ENCODE assay signal across 8 mouse cellular contexts in genomic region chr5:110363822-110364545, GRCm38 (mm10). TPM values are rescaled to one million over a fixed set of nuclear protein-coding genes. Genes with fewer than 3 reads are reported as not detected.
DNase-seq lines count a peak whose midpoint lies in the region; ATAC-seq and TF ChIP-seq lines count a peak whose summit lies in the region.

No protein-coding gene starts in this region.

- 47% methylated on average over 11 of the region's 11 CpGs for WGBS in forebrain, embryonic 13.5 days
- 56% methylated on average over 11 of the region's 11 CpGs for WGBS in liver, embryonic 13.5 days (ENCODE audit: insufficient replicate concordance)

- H3K36me3 ChIP-seq in E14TG2a.4 (ENCODE audit: insufficient read depth, low read length), result peaks cover 41% of the 10 kb centered on the region
- peaks cover 61% of the 10 kb centered on the region for H3K36me3 ChIP-seq in forebrain, embryonic 13.5 days (ENCODE audit: poor library complexity, severe bottlenecking)
- H3K36me3 ChIP-seq in liver, embryonic 13.5 days, result peaks cover 8% of the 10 kb centered on the region

- no peaks in the 10 kb centered on the region for H3K9me3 ChIP-seq in E14TG2a.4 (ENCODE audit: low read length)
- H3K9me3 ChIP-seq in forebrain, embryonic 13.5 days (replicated peaks), result no peaks in the 10 kb centered on the region
- H3K9me3 ChIP-seq in liver, embryonic 13.5 days (replicated peaks), result no peaks in the 10 kb centered on the region

- peaks cover 5% of the 10 kb centered on the region; the same call in 1 of the 2 replicates for H3K27me3 ChIP-seq in E14TG2a.4 (ENCODE audit: insufficient read depth, low read length)
- H3K27me3 ChIP-seq in forebrain, embryonic 13.5 days, result peaks cover 4% of the 10 kb centered on the region; the same call in 1 of the 2 replicates
- H3K27me3 ChIP-seq in liver, embryonic 13.5 days, result peaks cover 24% of the 10 kb centered on the region

- DNase-seq in embryo, embryonic 10 days (ENCODE audit: low spot score), result peak; percentile 36
- DNase-seq in embryo, embryonic 9.5 days (ENCODE audit: extremely low spot score), result no peak
- no peak for DNase-seq in liver, embryonic 13.5 days
- DNase-seq in urinary bladder, postnatal 10 days (ENCODE audit: low spot score), result no peak
- DNase-seq in spleen, postnatal 4 days (ENCODE audit: low spot score in 2 of 2), result no peak

- peak overlapping the region; percentile 86 for H3K4me3 ChIP-seq in E14TG2a.4 (replicated peaks; ENCODE audit: low read length)
- peak overlapping the region; percentile 45; the same call in 1 of the 2 replicates for H3K4me3 ChIP-seq in forebrain, embryonic 13.5 days
- peak overlapping the region; percentile 55 for H3K4me3 ChIP-seq in liver, embryonic 13.5 days (replicated peaks)

- TF ChIP-seq CTCF in E14TG2a.4 (conservative IDR thresholded peaks at IDR 0.05; ENCODE audit: low read length), result no peak; the same call in 1 of the 2 replicates

- ATAC-seq in forebrain, embryonic 13.5 days, result no peak
- ATAC-seq in liver, embryonic 13.5 days (ENCODE audit: low read depth), result no peak
- no peak for ATAC-seq in CD4-positive, CD25-positive, alpha-beta regulatory T cell, adult 4 months

- H3K27ac ChIP-seq in forebrain, embryonic 13.5 days, result no peak overlapping the region
- no peak overlapping the region for H3K27ac ChIP-seq in liver, embryonic 13.5 days

- H3K9ac ChIP-seq in forebrain, embryonic 13.5 days, result peak overlapping the region; percentile 68
- H3K9ac ChIP-seq in liver, embryonic 13.5 days, result peak overlapping the region; percentile 37; the same call in 1 of the 2 replicates

- peak overlapping the region; percentile 77 for H3K4me2 ChIP-seq in forebrain, embryonic 13.5 days
- H3K4me2 ChIP-seq in liver, embryonic 13.5 days, result peak overlapping the region; percentile 77

- H3K4me1 ChIP-seq in E14TG2a.4 (replicated peaks; ENCODE audit: low read depth, low read length), result peaks cover 38% of the 10 kb centered on the region
- H3K4me1 ChIP-seq in forebrain, embryonic 13.5 days, result peaks cover 14% of the 10 kb centered on the region
- peaks cover 13% of the 10 kb centered on the region for H3K4me1 ChIP-seq in liver, embryonic 13.5 days (replicated peaks)

RNA-seq across cellular contexts. Expression of gene Lrcol1, which starts 19.5 kb away (rescaled TPM):
- polyA plus RNA-seq in forebrain, embryonic 13.5 days (2015; fragmentation: Nextera tagmentation; extraction: Ambion mirVana), result not detected in 2 replicates
- polyA plus RNA-seq in liver, embryonic 13.5 days (2015; fragmentation: Nextera tagmentation; extraction: Ambion mirVana), result not detected in 2 replicates
- not detected for polyA plus RNA-seq in CD4-positive, CD25-positive, alpha-beta regulatory T cell, adult 4 months (2017; shearing (Covaris generic))

RNA-seq across cellular contexts. Expression of gene P2rx2, which starts 21.0 kb away (rescaled TPM):
- 2.0 and 2.2 TPM in 2 replicates for polyA plus RNA-seq in forebrain, embryonic 13.5 days (2015; fragmentation: Nextera tagmentation; extraction: Ambion mirVana)
- polyA plus RNA-seq in liver, embryonic 13.5 days (2015; fragmentation: Nextera tagmentation; extraction: Ambion mirVana), result not detected in 2 replicates
- polyA plus RNA-seq in CD4-positive, CD25-positive, alpha-beta regulatory T cell, adult 4 months (2017; shearing (Covaris generic)), result not detected
